Mouse (Mus musculus): ENCODE results near the gene Rims4. TPM values are rescaled to one million over a fixed set of nuclear protein-coding genes. Genes with fewer than 3 reads are reported as not detected.

The Rims4 gene
- polyA plus RNA-seq, 1 experiment from 2014 or later: 8.1 TPM

- WGBS: 2% methylated on average over 38 of the region's 38 CpGs
- Histone ChIP-seq H3K4me3 (replicated peaks) (peak within 1 kb of the TSS; percentile 24; the same call in 1 of the 2 replicates), H3K27ac (no peak within 1 kb of the TSS), H3K4me2 (replicated peaks) (peak within 1 kb of the TSS; percentile 33), H3K4me1 (replicated peaks) (0 out of 2 replicates have a peak, but pooled peaks cover 4% of the 10 kb centered on the region), H3K36me3 (no peaks in the 10 kb centered on the region), H3K9ac (replicated peaks) (no peak within 1 kb of the TSS; the same call in 1 of the 2 replicates), H3K27me3 (peaks cover 90% of the 10 kb centered on the region), H3K9me3 (no peaks in the 10 kb centered on the region)
- peak; percentile 30; the same call in 1 of the 2 replicates for ATAC-seq
Measured at GRCm38 (mm10) chr2:163853461-163853901, 65.0 kb downstream of the Rims4 start, which contains the start of gene Kcnk15. Gene Kcnk15 (plus strand): TSS chr2:163853651.

GRCm38 (mm10) chr2:163842043-163842442 is 76.4 kb downstream of the Rims4 start:
- H3K36me3 ChIP-seq: no peaks in the 10 kb centered on the region
- ATAC-seq: no peak
- no peak overlapping the region for H3K4me2 ChIP-seq (replicated peaks)
- 66% methylated on average over 4 of the region's 4 CpGs for WGBS
- no peaks in the 10 kb centered on the region for H3K9me3 ChIP-seq
- H3K4me1 ChIP-seq (replicated peaks): no peaks in the 10 kb centered on the region; the same call in 1 of the 2 replicates
- H3K27me3 ChIP-seq: peaks cover 15% of the 10 kb centered on the region
- no peak overlapping the region for H3K4me3 ChIP-seq (replicated peaks)
- H3K27ac ChIP-seq: no peak overlapping the region
- H3K9ac ChIP-seq (replicated peaks): no peak overlapping the region

- no peaks in the 10 kb centered on the region for H3K36me3 ChIP-seq
- no peak overlapping the region for H3K9ac ChIP-seq (replicated peaks)
- H3K27me3 ChIP-seq: peaks cover 15% of the 10 kb centered on the region
- no peak overlapping the region for H3K4me2 ChIP-seq (replicated peaks)
- no peak overlapping the region for H3K4me3 ChIP-seq (replicated peaks)
- WGBS: 33% methylated on average over 6 of the region's 6 CpGs
- no peaks in the 10 kb centered on the region for H3K9me3 ChIP-seq
- H3K4me1 ChIP-seq (replicated peaks): no peaks in the 10 kb centered on the region; the same call in 1 of the 2 replicates
- ATAC-seq: peak; percentile 84
- no peak overlapping the region for H3K27ac ChIP-seq
Measured at GRCm38 (mm10) chr2:163839519-163839918, 79.0 kb downstream of the Rims4 start.

GRCm38 (mm10) chr2:163838043-163838442 is 80.4 kb downstream of the Rims4 start:
- peak; percentile 49; the same call in 1 of the 2 replicates for ATAC-seq
- no peak overlapping the region for H3K27ac ChIP-seq
- H3K9me3 ChIP-seq: no peaks in the 10 kb centered on the region
- 31% methylated on average over 9 of the region's 9 CpGs for WGBS
- no peaks in the 10 kb centered on the region for H3K36me3 ChIP-seq
- no peak overlapping the region for H3K9ac ChIP-seq (replicated peaks)
- H3K4me1 ChIP-seq (replicated peaks): no peaks in the 10 kb centered on the region; the same call in 1 of the 2 replicates
- peaks cover 15% of the 10 kb centered on the region for H3K27me3 ChIP-seq
- H3K4me2 ChIP-seq (replicated peaks): no peak overlapping the region
- no peak overlapping the region for H3K4me3 ChIP-seq (replicated peaks)

- no peak for ATAC-seq
- no peaks in the 10 kb centered on the region for H3K4me1 ChIP-seq (replicated peaks)
- no peak overlapping the region for H3K27ac ChIP-seq
- H3K9me3 ChIP-seq: no peaks in the 10 kb centered on the region
- no peak overlapping the region for H3K9ac ChIP-seq (replicated peaks)
- H3K4me3 ChIP-seq (replicated peaks): no peak overlapping the region
- H3K27me3 ChIP-seq: no peaks in the 10 kb centered on the region
- H3K4me2 ChIP-seq (replicated peaks): no peak overlapping the region
- WGBS: 71% methylated on average over 1 of the region's 1 CpGs
- H3K36me3 ChIP-seq: no peaks in the 10 kb centered on the region
Measured at GRCm38 (mm10) chr2:163831163-163831562, 87.3 kb downstream of the Rims4 start.

GRCm38 (mm10) chr2:163826494-163826893 is 92.0 kb downstream of the Rims4 start:
- H3K4me2 ChIP-seq (replicated peaks): no peak overlapping the region
- H3K9me3 ChIP-seq: no peaks in the 10 kb centered on the region
- H3K27ac ChIP-seq: no peak overlapping the region
- H3K27me3 ChIP-seq: no peaks in the 10 kb centered on the region
- no peak for ATAC-seq
- no peak overlapping the region for H3K4me3 ChIP-seq (replicated peaks)
- WGBS: 85% methylated on average over 5 of the region's 5 CpGs
- H3K9ac ChIP-seq (replicated peaks): no peak overlapping the region
- no peaks in the 10 kb centered on the region for H3K36me3 ChIP-seq
- H3K4me1 ChIP-seq (replicated peaks): 0 out of 2 replicates have a peak, but pooled peaks cover 3% of the 10 kb centered on the region

- no peaks in the 10 kb centered on the region for H3K9me3 ChIP-seq
- H3K4me3 ChIP-seq (replicated peaks): no peak overlapping the region
- ATAC-seq: no peak
- no peak overlapping the region for H3K4me2 ChIP-seq (replicated peaks)
- H3K27me3 ChIP-seq: no peaks in the 10 kb centered on the region
- H3K36me3 ChIP-seq: no peaks in the 10 kb centered on the region
- H3K4me1 ChIP-seq (replicated peaks): 0 out of 2 replicates have a peak, but pooled peaks cover 3% of the 10 kb centered on the region
- WGBS: 100% methylated on average over 1 of the region's 1 CpGs
- no peak overlapping the region for H3K27ac ChIP-seq
- no peak overlapping the region for H3K9ac ChIP-seq (replicated peaks)
Measured at GRCm38 (mm10) chr2:163825861-163826260, 92.6 kb downstream of the Rims4 start.

GRCm38 (mm10) chr2:163823771-163824170 is 94.7 kb downstream of the Rims4 start:
- Histone ChIP-seq H3K27me3 (no peaks in the 10 kb centered on the region), H3K9me3 (no peaks in the 10 kb centered on the region), H3K9ac (replicated peaks) (no peak overlapping the region), H3K4me2 (replicated peaks) (peak overlapping the region; percentile 1; the same call in 1 of the 2 replicates), H3K4me3 (replicated peaks) (no peak overlapping the region), H3K36me3 (no peaks in the 10 kb centered on the region), H3K4me1 (replicated peaks) (0 out of 2 replicates have a peak, but pooled peaks cover 3% of the 10 kb centered on the region), H3K27ac (no peak overlapping the region)
- ATAC-seq: no peak
- 28% methylated on average over 11 of the region's 11 CpGs for WGBS

GRCm38 (mm10) chr2:163823248-163823647 is 95.2 kb downstream of the Rims4 start:
- no peak overlapping the region for H3K4me3 ChIP-seq (replicated peaks)
- H3K27ac ChIP-seq: no peak overlapping the region
- no peak overlapping the region for H3K9ac ChIP-seq (replicated peaks)
- ATAC-seq: no peak
- no peaks in the 10 kb centered on the region for H3K27me3 ChIP-seq
- H3K9me3 ChIP-seq: no peaks in the 10 kb centered on the region
- H3K4me2 ChIP-seq (replicated peaks): peak overlapping the region; percentile 1; the same call in 1 of the 2 replicates
- 10% methylated on average over 4 of the region's 4 CpGs for WGBS
- no peaks in the 10 kb centered on the region for H3K36me3 ChIP-seq
- 0 out of 2 replicates have a peak, but pooled peaks cover 3% of the 10 kb centered on the region for H3K4me1 ChIP-seq (replicated peaks)

- Histone ChIP-seq H3K27me3 (no peaks in the 10 kb centered on the region), H3K9ac (replicated peaks) (no peak within 1 kb of the TSS), H3K4me3 (replicated peaks) (no peak within 1 kb of the TSS), H3K36me3 (no peaks in the 10 kb centered on the region), H3K27ac (no peak within 1 kb of the TSS), H3K4me2 (replicated peaks) (no peak within 1 kb of the TSS), H3K4me1 (replicated peaks) (0 out of 2 replicates have a peak, but pooled peaks cover 3% of the 10 kb centered on the region), H3K9me3 (no peaks in the 10 kb centered on the region)
- no peak for ATAC-seq
- 82% methylated on average over 4 of the region's 4 CpGs for WGBS
Measured at GRCm38 (mm10) chr2:163820607-163821006, 97.9 kb downstream of the Rims4 start, which contains the start of gene Ccn5. Gene Ccn5 (plus strand): TSS chr2:163820861.

GRCm38 (mm10) chr2:163814739-163815465 is 103.6 kb downstream of the Rims4 start:
- 94% methylated on average over 9 of the region's 9 CpGs for WGBS

GRCm38 (mm10) chr2:163813077-163813476 is 105.4 kb downstream of the Rims4 start:
- H3K4me2 ChIP-seq (replicated peaks): no peak overlapping the region
- WGBS: 59% methylated on average over 5 of the region's 5 CpGs
- no peak for ATAC-seq
- H3K4me3 ChIP-seq (replicated peaks): no peak overlapping the region
- no peaks in the 10 kb centered on the region for H3K27me3 ChIP-seq
- no peaks in the 10 kb centered on the region; the same call in 1 of the 2 replicates for H3K4me1 ChIP-seq (replicated peaks)
- no peaks in the 10 kb centered on the region for H3K36me3 ChIP-seq
- no peak overlapping the region for H3K27ac ChIP-seq
- H3K9ac ChIP-seq (replicated peaks): no peak overlapping the region
- no peaks in the 10 kb centered on the region for H3K9me3 ChIP-seq

More at GRCm38 (mm10) chr2:163814739-163815465, 103.6 kb downstream of the Rims4 start:
- H3K4me1 ChIP-seq (replicated peaks): no peaks in the 10 kb centered on the region; the same call in 1 of the 2 replicates
- no peaks in the 10 kb centered on the region for H3K9me3 ChIP-seq
- no peak overlapping the region for H3K27ac ChIP-seq
- H3K27me3 ChIP-seq: no peaks in the 10 kb centered on the region
- no peak overlapping the region for H3K4me3 ChIP-seq (replicated peaks)
- no peak overlapping the region for H3K4me2 ChIP-seq (replicated peaks)
- H3K9ac ChIP-seq (replicated peaks): no peak overlapping the region
- no peaks in the 10 kb centered on the region for H3K36me3 ChIP-seq
- no peak for ATAC-seq

All from midbrain, embryonic 13.5 days (tissue).